ENCODE assay signal across 29 mouse cellular contexts in the genomic region with DNA sequence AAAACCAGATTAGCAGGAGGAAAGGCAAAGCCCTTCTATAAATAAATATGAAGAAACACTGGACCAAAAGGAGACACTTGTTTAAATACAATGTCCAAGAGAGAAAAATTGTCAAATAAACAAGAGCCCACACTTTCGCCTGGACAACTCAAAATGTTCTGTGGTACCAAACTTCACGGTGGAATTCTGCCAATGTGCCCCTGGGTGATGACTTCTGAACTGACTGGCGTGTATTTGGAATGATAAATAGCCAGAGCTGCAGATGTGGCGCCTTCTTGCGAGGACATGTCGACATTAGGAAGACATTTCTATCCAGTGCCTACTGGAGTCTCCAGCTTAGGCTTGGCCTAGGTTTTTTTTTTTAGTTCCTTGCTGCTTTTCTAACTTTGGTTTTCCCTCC.
DNase-seq lines count a peak whose midpoint lies in the region; ATAC-seq and TF ChIP-seq lines count a peak whose summit lies in the region.
"Had no signal": no experiment of that assay in that cellular context is flagged by ENCODE, and none has a peak within 500 bp of the region (broad histone marks: within the 10 kb centered on the region; RNA-seq: fewer than 3 reads in every experiment).

No protein-coding gene starts in this region.

- ATAC-seq in lung, embryonic 14.5 days (ENCODE audit: insufficient read depth) = no peak; the same call in 1 of the 2 replicates
- ATAC-seq in lung, postnatal 0 days = no peak
- no peak for ATAC-seq in limb, embryonic 13.5 days (ENCODE audit: low FRiP score, low read depth)
- ATAC-seq in stomach, embryonic 16.5 days (ENCODE audit: insufficient read depth, low FRiP score) = no peak
- no peak for ATAC-seq in activated CD4-positive, CD25-positive, alpha-beta regulatory T cell, adult 4 months
- ATAC-seq: forebrain, embryonic 15.5 days; hindbrain, postnatal 0 days; intestine, embryonic 16.5 days; midbrain, embryonic 13.5 days had no signal

- H3K9ac ChIP-seq in lung, embryonic 14.5 days = no peak overlapping the region
- no peak overlapping the region for H3K9ac ChIP-seq in lung, postnatal 0 days (replicated peaks; ENCODE audit: low read depth)
- no peak overlapping the region for H3K9ac ChIP-seq in limb, embryonic 13.5 days
- H3K9ac ChIP-seq in stomach, embryonic 16.5 days (ENCODE audit: low read length) = no peak overlapping the region
- H3K9ac ChIP-seq: embryonic facial prominence, embryonic 12.5 days; forebrain, embryonic 15.5 days; heart, embryonic 15.5 days; liver, embryonic 15.5 days; midbrain, embryonic 13.5 days; neural tube, embryonic 13.5 days had no signal

- H3K9me3 ChIP-seq in lung, embryonic 14.5 days (ENCODE audit: low read depth, low read length) = peaks cover 3% of the 10 kb centered on the region; the same call in 1 of the 2 replicates
- H3K9me3 ChIP-seq in lung, postnatal 0 days (ENCODE audit: low read length) = no peaks in the 10 kb centered on the region
- peaks cover 7% of the 10 kb centered on the region for H3K9me3 ChIP-seq in limb, embryonic 13.5 days
- peaks cover 14% of the 10 kb centered on the region; the same call in 1 of the 2 replicates for H3K9me3 ChIP-seq in stomach, embryonic 16.5 days (replicated peaks; ENCODE audit: control insufficient read depth, low read length)
- H3K9me3 ChIP-seq: embryonic facial prominence, embryonic 12.5 days; forebrain, embryonic 15.5 days; heart, embryonic 10.5 days had no signal

- no peak overlapping the region for H3K4me3 ChIP-seq in lung, embryonic 14.5 days (ENCODE audit: low read depth, low read length)
- no peak overlapping the region for H3K4me3 ChIP-seq in lung, postnatal 0 days (ENCODE audit: low read depth, low read length)
- no peak overlapping the region for H3K4me3 ChIP-seq in limb, embryonic 13.5 days
- no peak overlapping the region for H3K4me3 ChIP-seq in stomach, embryonic 16.5 days (replicated peaks; ENCODE audit: low read length)
- H3K4me3 ChIP-seq: embryonic facial prominence, embryonic 12.5 days; forebrain, embryonic 15.5 days; heart, embryonic 10.5 days; heart, embryonic 15.5 days; liver, embryonic 15.5 days; midbrain, embryonic 13.5 days; neural tube, embryonic 13.5 days had no signal

- WGBS in lung, embryonic 14.5 days = 26% methylated on average over 6 of the region's 6 CpGs
- WGBS in lung, postnatal 0 days = 52% methylated on average over 6 of the region's 6 CpGs
- 58% methylated on average over 6 of the region's 6 CpGs for WGBS in limb, embryonic 13.5 days
- 46% methylated on average over 6 of the region's 6 CpGs for WGBS in stomach, embryonic 16.5 days

- H3K4me1 ChIP-seq in lung, embryonic 14.5 days (ENCODE audit: insufficient read depth) = no peaks in the 10 kb centered on the region
- H3K4me1 ChIP-seq in lung, postnatal 0 days (ENCODE audit: insufficient read depth, low read depth, low read length) = no peaks in the 10 kb centered on the region
- peaks cover 40% of the 10 kb centered on the region for H3K4me1 ChIP-seq in limb, embryonic 13.5 days
- H3K4me1 ChIP-seq in stomach, embryonic 16.5 days (ENCODE audit: control insufficient read depth, insufficient read depth, low read length) = peaks cover 7% of the 10 kb centered on the region
- H3K4me1 ChIP-seq: embryonic facial prominence, embryonic 12.5 days; forebrain, embryonic 15.5 days; heart, embryonic 10.5 days; heart, embryonic 15.5 days; liver, embryonic 15.5 days; midbrain, embryonic 13.5 days; neural tube, embryonic 13.5 days had no signal

- peak; percentile 78 for DNase-seq in lung, embryonic 14.5 days
- DNase-seq in lung, postnatal 0 days (ENCODE audit: low spot score) = no peak
- DNase-seq in NIH3T3 (ENCODE audit: low read depth) = peak; percentile 85
- DNase-seq in cerebellum, postnatal 25 days = no peak
- DNase-seq: adrenal gland, postnatal 25 days; cerebellum, adult 11-12 months; cerebellum, adult 9-11 months; gastrocnemius, postnatal 25 days; heart, adult 11 months; kidney, adult 9 months; kidney, postnatal 10 days; layer of hippocampus, postnatal 36 days; left cerebral cortex, postnatal 4 days; right cerebral cortex, postnatal 4 days; thymus, adult 18-20 months; thymus, postnatal 36 days had no signal

- no peaks in the 10 kb centered on the region for H3K36me3 ChIP-seq in lung, embryonic 14.5 days (ENCODE audit: insufficient read depth)
- no peaks in the 10 kb centered on the region for H3K36me3 ChIP-seq in lung, postnatal 0 days (ENCODE audit: insufficient read depth, low read length)
- no peaks in the 10 kb centered on the region for H3K36me3 ChIP-seq in limb, embryonic 13.5 days
- H3K36me3 ChIP-seq in stomach, embryonic 16.5 days (ENCODE audit: control insufficient read depth, insufficient read depth, low read length) = no peaks in the 10 kb centered on the region
- H3K36me3 ChIP-seq: embryonic facial prominence, embryonic 12.5 days; forebrain, embryonic 15.5 days; heart, embryonic 10.5 days; heart, embryonic 15.5 days; liver, embryonic 15.5 days; midbrain, embryonic 13.5 days; neural tube, embryonic 13.5 days had no signal

- no peak for TF ChIP-seq CTCF in lung, embryonic 14.5 days (IDR thresholded peaks at IDR 0.05; ENCODE audit: low read depth)
- TF ChIP-seq CTCF in lung, postnatal 0 days (IDR thresholded peaks at IDR 0.05) = no peak

- H3K4me2 ChIP-seq in lung, embryonic 14.5 days = no peak overlapping the region
- no peak overlapping the region for H3K4me2 ChIP-seq in lung, postnatal 0 days (replicated peaks; ENCODE audit: low read depth, low read length)
- H3K4me2 ChIP-seq in limb, embryonic 13.5 days (replicated peaks) = no peak overlapping the region
- H3K4me2 ChIP-seq in stomach, embryonic 16.5 days (ENCODE audit: low read depth, low read length) = no peak overlapping the region
- H3K4me2 ChIP-seq: embryonic facial prominence, embryonic 12.5 days; forebrain, embryonic 15.5 days; heart, embryonic 15.5 days; liver, embryonic 15.5 days; midbrain, embryonic 13.5 days; neural tube, embryonic 13.5 days had no signal

- TF ChIP-seq EP300 in lung, postnatal 0 days (IDR thresholded peaks at IDR 0.05) = no peak

- no peaks in the 10 kb centered on the region; the same call in 1 of the 2 replicates for H3K27me3 ChIP-seq in lung, embryonic 14.5 days (ENCODE audit: insufficient read depth, low read length)
- no peaks in the 10 kb centered on the region for H3K27me3 ChIP-seq in lung, postnatal 0 days (replicated peaks; ENCODE audit: insufficient read depth, low read length)
- H3K27me3 ChIP-seq in limb, embryonic 13.5 days = peaks cover 39% of the 10 kb centered on the region
- H3K27me3 ChIP-seq in stomach, embryonic 16.5 days (ENCODE audit: control insufficient read depth, insufficient read depth, low read length) = no peaks in the 10 kb centered on the region
- H3K27me3 ChIP-seq: forebrain, embryonic 15.5 days; heart, embryonic 15.5 days; liver, embryonic 15.5 days; midbrain, embryonic 13.5 days; neural tube, embryonic 13.5 days had no signal

- H3K27ac ChIP-seq in lung, embryonic 14.5 days (ENCODE audit: low read depth) = no peak overlapping the region
- H3K27ac ChIP-seq in lung, postnatal 0 days (ENCODE audit: low read length) = no peak overlapping the region
- 0 out of 2 replicates have a peak overlapping the region, but pooled peaks have one; percentile 4 for H3K27ac ChIP-seq in limb, embryonic 13.5 days
- peak overlapping the region; percentile 60 for H3K27ac ChIP-seq in stomach, embryonic 16.5 days (ENCODE audit: low read length)
- H3K27ac ChIP-seq: forebrain, embryonic 15.5 days; heart, embryonic 10.5 days; heart, embryonic 15.5 days; hindbrain, postnatal 0 days; liver, embryonic 15.5 days; macrophage; midbrain, embryonic 13.5 days; neural tube, embryonic 13.5 days had no signal

Comparison
In these comparisons a context has a peak if more than half of its experiments do, and no peak if none do; other contexts are left out.
1. DNase-seq: peak in lung, embryonic 14.5 days (single experiment) and NIH3T3 (single experiment); none in lung, postnatal 0 days (single experiment) and cerebellum, postnatal 25 days (0 of 2).
2. H3K27ac ChIP-seq: peak in limb, embryonic 13.5 days (single experiment) and stomach, embryonic 16.5 days (single experiment); none in lung, embryonic 14.5 days (single experiment) and lung, postnatal 0 days (single experiment).